Mouse (Mus musculus): ENCODE results near the gene Bora.
"Not testable (repeated sequence)": the region's sequence is repeated elsewhere in the genome, so short reads cannot be mapped to it uniquely, and the experiment has no call there.

Bora gene

DNA sequence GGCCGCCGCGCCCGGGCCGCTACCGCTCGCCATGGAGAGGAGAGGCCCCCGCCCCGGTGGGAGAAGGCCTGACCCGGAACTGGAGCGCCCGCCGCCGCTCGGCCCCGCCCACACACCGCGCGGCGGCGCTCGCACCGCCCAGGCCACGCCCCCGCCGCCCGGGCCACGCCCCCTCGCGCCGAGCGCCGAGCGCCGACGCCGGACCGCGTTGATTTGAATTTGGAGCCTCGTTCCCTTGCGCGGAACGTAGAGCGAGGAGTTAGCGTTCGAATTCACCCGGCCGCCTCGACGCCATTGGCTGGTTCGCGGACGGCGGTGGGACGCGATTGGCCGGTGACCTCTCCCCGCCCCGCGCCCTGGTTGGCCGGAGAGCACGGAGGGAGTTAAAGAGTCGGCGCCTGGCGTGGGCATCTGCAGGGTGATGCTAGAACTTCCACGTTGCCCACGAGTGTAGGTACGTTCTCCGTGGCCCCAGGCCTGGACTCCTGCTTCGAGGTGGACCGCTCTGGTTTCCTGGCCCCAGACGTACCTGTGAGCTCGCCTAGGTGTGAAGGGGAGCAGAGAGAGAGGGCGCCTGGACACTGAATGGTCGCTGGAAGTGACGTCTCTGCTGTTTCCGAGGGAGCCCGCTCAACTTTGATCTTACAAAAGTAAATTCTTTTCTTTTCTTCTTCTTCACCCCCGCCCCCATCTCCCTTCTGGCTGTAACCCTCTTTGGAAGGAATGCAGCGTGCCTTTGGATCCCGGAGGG, at the start of gene Bora, which contains the start of gene Mzt1:
TSS of gene Bora (plus strand) at position 192 of the 751 bp plus-strand sequence.
TSS of gene Mzt1 (minus strand) at position 104 of the 751 bp plus-strand sequence.
- peak; percentile 91 to 92 for DNase-seq

DNA sequence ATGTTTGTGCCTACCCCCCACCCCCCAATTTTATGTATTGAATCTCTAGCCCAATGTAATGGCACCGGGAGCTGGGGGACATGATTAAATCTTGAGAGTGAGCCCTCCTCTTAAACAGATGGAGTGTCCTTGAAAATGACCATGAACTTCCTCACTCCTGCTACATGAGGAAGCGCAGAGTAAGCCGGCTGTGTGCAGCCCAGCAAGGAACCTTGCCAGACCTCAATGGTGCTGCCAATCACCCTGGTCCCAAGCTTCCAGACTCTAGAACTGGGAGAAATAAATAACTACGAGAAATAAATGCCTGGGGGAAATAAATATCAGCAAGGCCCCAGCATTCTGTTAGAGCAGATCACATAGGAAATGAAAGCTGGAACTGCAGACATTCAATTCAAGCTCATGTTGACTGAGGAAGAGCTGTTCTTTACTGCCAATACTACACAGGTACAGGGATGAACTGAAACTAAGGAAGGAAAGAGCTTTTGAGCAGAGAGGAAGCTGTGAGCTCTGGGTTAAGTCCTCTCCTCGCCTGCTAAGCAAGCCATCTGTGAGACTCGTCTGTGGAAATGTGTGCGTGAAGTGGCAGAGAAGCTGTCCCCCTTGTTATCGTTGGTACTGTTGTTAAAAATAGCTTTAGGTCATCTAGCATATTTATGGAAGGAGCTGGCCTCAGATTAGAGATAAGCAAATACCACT, 35.6 kb upstream of the Bora start:
- DNase-seq: no peak

DNA sequence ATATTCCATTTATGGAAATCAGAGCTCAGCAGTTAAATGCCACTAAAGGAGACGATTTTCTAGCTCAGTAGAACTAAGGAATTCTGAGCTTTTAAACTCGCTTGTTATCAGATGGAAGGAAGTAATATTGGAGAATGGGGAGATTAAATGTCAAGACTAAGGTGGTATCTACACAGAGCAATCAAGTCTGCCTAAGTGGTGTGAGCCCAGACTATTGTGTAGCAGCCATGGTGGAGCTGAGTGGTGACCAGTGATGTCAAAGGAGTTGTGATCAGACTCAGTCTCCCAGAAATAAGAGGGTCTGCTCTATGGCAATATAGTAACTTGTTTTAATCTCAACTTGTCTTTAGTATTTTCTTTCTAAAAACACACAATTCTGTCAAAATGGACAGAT, 35.1 kb upstream of the Bora start:
- no peak for DNase-seq

- DNase-seq: no peak
Measured at GRCm38 (mm10) chr14:99018691-99019090, 27.3 kb upstream of the Bora start.

DNA sequence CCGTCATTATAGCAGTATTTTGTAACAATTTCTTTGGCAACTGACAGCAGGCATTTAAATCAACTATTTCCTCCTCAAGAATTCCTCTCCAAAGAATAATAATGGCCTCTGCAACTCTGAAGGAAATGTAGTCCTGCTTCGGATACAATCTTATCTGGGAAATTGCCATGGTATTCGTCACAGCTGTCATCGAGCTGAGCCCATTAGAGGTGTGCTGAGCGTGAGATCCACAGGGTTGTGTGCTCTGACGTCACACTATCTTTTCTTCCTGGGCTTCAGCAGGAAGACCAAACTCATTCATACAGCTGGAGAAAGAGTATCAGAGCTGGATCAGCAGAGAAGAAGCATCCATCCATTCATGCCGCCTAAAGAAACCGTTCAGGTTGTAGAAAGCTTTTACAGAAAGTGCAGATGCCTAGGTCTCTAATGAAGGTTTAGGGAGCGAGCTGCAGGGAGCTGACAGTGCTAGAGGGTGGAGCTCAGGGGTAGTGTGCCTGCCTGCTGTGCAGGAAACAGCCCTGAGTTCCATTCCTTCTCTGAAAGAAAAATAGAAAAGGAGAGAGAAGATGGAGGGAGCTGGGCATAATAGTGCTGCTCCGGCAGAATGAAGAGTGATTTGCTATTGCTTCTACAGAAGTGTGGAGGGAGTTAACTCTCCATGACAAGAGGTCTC, 26.8 kb upstream of the Bora start:
- DNase-seq: no peak

DNA sequence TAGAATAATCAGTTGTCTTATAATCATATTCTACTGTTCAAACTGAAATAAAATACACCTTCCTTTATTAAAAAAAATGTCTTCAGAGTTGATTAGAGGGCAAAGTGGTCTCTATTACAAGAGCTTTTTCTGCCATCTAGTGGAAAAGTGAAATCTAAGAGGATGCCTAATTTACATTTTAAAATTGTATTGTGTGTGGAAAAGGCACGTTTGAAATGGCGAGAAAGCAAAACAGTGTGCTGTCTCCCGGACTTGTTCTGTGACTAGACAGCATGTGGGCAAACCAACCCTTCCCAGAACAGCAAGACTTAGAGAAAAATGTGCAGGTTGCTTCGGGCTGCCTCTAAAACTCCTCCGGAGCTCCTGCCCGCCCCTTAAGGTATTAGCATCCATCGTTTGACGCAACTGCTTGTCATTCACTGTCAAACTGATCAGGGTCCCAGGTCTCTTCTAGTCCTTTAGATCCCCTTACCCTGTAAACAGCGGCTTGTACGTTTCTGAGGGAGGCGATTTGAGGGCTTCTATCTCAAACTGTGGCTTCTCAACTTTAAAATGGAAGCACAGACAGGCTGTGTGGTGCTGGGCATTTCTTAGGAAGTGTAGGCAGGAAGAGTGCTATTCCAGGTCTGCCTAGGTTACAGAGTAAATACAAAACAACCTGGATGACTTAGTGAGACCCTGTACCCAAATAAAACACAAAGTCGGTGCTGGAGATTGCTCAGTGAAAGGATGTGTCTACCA, 23.5 kb upstream of the Bora start:
- DNase-seq: no peak

DNA sequence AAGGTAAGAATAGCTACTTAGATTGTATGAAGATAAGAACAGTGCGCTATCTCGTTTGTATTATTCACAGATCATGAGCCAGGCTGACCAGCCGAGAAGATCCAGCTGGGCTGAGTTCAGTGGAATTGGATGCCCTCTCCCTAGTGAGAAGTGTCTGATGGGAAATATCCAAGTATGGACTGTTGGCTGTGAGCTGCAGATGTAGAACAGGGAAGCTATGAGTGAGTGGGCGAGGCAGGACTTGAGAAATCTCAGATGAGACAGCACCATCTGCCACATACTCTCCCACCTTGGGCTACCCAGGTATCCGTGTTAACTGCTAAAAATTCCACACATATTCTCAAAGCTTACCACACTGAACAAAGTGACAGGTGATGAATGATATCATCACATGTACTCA, 16.0 kb upstream of the Bora start:
- no peak for DNase-seq

DNA sequence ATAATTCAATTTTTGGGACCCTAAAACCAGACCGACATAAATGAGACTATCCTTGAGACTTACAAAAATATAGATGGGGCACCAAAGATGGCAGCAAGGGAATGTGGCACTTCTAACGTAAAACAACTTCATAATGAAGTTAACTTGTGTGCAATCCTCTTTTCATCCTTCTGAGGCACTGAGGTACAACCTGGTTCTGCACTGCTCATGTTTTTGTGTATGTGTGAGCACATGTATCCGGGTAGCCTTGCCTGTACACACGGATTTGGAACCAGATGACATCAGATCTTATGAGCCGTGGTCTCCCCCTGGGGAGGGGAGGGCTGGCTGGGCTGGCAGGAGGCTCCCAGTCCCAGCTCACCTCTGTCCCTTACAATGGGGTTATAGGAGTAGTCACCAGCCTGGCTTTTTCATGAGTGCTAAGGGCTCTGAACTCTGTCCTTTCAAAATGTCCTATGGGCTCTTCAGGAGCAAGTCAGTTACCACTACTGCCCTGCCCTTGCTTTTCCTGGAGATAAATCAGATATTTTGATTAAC, 14.6 kb upstream of the Bora start:
- DNase-seq: no peak

DNA sequence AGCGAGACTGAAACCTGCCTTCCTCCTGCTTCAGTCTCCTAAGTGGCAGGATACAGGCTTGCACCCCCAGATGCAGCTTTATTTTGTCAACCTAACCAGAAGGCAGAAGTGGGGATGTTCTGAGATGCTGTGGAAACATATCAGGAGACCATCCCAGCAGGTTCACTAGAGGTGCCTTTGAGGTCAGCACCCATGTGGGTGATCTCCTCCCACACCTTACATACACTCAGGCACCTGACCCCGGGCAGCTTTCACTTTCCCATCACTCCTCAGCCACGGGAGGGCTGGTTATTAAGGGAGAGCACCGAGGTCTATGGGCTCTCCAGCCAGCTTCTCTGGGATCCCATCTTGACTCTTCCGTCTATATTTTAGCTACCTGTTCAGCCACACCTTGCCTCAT, 13.4 kb upstream of the Bora start:
- no peak for DNase-seq

GRCm38 (mm10) chr14:99034851-99035250, 11.2 kb upstream of the Bora start:
- DNase-seq: not testable (repeated sequence)

GRCm38 (mm10) chr14:99036039-99036438, 10.0 kb upstream of the Bora start:
- DNase-seq: no peak

GRCm38 (mm10) chr14:99037703-99038102, 8.3 kb upstream of the Bora start:
- DNase-seq: peak in 1 of 2 experiments; percentile 17

DNA sequence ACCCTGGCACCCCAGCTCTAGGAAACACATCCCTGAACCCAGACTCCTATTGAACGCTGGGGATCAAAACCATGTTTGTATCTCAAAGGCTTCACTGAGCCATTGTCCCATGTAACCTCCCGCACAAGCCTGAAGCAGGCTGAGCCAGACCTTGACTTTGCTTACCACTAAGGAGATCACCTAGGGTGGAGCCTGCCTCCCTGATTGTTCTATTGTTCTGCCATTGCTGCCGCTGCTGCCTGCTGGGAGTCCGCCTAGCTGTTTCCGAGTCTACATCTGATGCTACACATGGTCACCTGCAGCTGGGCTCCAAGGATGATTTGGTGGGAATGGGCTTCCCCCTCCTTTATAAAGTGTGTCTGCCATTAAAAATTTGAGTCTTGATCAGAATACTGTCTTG, 6.7 kb upstream of the Bora start:
- not testable (repeated sequence) for DNase-seq

- no peak for DNase-seq
Measured at GRCm38 (mm10) chr14:99041416-99041815, 4.6 kb upstream of the Bora start.

DNA sequence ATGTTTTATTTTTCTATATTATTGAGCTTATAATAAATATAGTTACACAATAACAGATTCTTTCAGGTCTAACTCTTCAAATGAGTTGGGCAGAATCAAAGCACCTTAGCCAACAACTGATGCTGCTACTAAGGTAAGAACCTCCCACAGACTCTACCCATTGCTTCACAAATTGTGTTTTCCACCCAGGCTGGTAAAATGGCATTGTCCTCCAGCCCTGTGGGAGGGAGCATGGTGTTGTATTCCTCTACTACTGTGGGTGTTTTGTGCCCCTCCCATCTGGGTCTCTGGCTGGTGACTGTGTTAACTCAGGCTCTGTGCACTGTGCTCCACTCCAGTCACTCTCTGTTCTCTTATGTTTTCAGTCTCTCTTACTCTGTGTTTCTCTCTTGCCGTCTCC, 2.5 kb upstream of the Bora start:
- no peak for DNase-seq

DNA sequence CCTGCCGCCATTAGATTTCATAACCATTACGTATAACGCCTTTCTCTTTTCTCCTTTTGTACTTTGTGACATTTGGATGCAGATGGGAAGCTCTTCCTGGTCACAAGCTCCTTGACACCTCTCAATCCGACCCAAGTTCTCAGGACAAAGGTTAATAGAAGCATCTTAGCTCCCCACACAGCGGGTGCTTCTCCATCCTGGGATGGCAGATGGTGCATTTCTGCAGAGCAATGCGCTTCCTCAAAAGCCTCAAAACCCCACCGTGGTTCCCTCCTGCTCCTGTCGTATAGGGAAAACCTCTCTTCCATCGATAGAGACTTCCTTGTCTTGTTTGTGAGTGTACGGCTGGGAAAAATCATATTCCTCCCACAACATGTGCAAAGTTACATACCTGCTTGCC, 1.9 kb upstream of the Bora start:
- no peak for DNase-seq

GRCm38 (mm10) chr14:99044718-99045117, 1.3 kb upstream of the Bora start:
- DNase-seq: no peak

- DNase-seq: peak; percentile 21 to 26
Measured at GRCm38 (mm10) chr14:99045378-99046030, 518 bp upstream of the Bora start.

- no peak for DNase-seq
Measured at GRCm38 (mm10) chr14:99046782-99047181, 760 bp downstream of the Bora start.

GRCm38 (mm10) chr14:99058959-99059586, 13.1 kb downstream of the Bora start:
- no peak for DNase-seq

DNA sequence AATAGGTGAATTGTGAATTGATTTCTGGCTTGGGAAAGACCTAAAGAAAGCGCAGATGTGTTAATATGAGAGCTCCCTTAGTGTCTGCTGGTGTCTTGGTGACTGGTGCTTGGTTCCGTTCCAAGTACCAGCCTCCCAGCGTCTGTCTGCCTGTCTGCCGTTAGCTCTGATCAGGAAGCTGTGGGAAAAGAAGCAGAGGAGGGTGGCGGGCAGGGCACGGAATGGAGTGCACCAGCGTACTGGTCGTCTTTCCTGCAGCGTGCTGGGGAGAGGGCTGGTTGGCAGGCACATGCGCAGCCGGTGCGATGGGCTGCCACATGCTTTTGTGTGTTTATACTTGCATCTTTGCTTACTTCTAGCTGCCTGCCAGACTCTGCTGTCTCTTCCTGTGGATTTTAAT, 14.6 kb downstream of the Bora start:
- DNase-seq: no peak

DNA sequence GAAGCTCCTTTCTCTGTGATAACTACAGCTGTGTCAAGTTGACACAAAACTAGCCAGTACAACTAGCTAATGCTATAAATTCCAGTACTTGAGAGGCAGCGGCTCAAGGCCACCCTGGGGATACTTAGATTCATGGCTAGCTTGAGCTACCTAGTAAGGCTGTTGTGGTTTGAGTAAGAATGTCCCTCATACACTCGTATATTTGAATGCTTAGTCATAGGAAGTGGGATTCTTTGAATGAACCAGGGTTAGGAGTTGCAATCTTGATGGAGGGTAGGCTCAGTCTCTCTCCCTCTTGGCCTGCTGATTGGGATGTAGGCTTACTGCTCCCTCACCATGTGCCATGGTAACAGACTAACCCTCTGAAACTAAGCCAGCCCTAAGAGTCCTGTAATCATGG, 17.1 kb downstream of the Bora start:
- no peak for DNase-seq

Data from lung, adult 18-20 months (tissue).